Mouse (Mus musculus): Measurements from ENCODE around the gene Gen1.

Gen1 gene

GRCm38 (mm10) chr12:11222566-11222965 lies 43.0 kb downstream of the Gen1 start:
- no peak for DNase-seq

GRCm38 (mm10) chr12:11221524-11222330 lies 43.9 kb downstream of the Gen1 start:
- no peak for DNase-seq

DNA sequence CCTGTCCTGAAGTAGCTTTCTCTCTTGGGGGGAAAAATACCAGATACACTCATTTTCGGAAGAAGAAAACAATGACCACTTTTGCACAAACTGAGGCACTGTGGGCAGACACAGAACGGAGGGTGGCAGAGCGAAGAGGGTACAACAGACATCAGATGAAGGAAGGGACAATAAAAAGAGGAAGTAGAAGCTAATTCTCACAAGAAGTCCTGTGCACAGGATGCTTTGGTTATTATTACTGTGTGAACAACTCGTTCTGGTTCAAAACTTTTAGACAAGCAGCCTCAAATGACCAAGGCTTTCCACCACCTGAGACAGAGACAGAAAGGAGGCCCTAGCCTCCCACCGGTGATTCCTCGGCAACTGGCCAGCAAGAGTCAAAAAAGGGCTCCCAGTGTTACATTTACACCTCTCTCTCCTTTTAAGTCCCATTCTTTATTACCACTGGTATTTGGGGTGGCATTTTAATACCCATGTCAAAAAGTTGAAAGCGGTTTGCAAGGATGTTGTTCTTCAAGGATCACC lies 47.8 kb downstream of the Gen1 start:
- DNase-seq = no peak

GRCm38 (mm10) chr12:11216454-11216853 lies 49.1 kb downstream of the Gen1 start:
- no peak for DNase-seq

GRCm38 (mm10) chr12:11215555-11215954 lies 50.0 kb downstream of the Gen1 start:
- DNase-seq = no peak

- DNase-seq = no peak
Measured at GRCm38 (mm10) chr12:11214776-11215175, 50.8 kb downstream of the Gen1 start.

DNA sequence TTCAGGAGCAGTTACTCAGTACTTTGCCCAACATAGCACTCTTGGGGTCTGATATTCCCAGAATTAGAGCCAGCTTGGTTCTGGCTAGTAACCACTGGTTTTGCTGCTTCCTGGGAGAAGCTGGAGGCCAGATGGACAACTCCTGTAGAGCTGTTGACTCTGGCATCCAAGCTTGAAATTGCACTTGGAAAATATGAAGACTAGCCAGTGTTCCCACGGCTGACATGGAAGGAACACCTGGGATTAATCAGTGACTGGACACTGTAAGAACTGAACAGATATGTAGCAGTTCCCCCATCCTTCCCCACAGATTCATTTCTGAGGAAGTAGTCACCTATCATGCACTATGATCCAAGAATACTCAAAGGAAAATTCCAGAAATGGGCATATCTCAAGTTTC lies 52.7 kb downstream of the Gen1 start:
- no peak for DNase-seq

DNA sequence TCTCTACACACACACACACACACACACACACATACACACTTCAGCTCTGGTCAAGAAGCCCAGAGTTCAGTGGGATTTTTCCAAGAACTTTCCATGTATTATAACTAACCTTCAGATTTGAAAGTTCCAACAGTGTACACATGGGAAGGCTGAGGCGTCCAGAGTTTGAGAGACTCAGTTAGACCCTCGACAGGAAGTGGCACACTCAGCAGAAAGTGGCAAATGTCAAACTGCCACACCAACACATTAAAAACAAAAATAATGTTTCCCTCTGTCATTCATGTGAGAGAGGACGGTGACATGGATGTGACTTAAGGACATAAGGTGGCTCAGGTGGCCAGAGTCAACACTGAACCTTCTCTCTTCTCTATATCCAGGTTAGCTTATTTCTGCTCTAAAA lies 55.2 kb downstream of the Gen1 start:
- DNase-seq = no peak

DNA sequence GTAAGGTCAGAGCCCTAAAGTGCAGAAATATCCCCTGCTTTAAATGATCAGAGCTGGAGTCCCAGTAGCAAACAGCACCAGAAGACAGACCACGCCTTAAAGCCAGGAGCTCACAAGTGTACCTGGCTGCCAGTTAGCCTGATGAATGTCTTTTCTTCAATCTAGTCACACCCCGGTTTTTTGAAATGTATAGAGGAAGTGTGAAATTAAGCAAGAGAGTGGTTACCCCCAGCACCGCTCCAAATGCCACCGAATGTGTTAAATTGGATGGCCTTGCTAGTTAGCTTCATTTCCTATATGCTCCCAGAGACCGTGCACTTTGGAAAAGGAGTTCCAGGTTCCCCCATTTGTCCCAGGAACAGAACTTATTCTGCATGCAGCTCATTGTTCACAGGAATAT lies 56.0 kb downstream of the Gen1 start:
- no peak for DNase-seq

DNA sequence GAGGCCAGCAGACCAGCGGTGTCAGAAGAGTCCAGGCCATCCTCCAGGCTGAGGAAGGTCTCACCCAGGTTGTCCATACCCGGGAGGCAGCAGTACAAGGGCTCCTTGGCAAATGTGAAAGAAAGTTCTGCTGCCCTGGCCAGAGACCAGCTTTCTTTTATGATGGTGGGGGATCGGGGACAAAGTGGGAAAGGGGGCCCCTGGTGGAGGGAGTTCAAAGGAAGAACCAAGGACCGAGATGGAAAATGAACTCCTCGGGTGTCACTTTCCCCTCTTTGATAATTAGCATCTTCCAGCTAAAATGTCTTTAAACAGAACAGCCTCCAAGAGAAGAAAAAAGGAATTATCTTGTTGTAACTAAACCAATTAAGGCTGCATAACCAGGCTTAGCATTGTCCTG lies 56.7 kb downstream of the Gen1 start, which contains the start of gene Msgn1:
Gene Msgn1, minus strand, starts transcription at position 101 of the 400 bp plus-strand sequence.
- no peak for DNase-seq

- no peak for DNase-seq
Measured at GRCm38 (mm10) chr12:11206321-11206720, 59.3 kb downstream of the Gen1 start.

DNA sequence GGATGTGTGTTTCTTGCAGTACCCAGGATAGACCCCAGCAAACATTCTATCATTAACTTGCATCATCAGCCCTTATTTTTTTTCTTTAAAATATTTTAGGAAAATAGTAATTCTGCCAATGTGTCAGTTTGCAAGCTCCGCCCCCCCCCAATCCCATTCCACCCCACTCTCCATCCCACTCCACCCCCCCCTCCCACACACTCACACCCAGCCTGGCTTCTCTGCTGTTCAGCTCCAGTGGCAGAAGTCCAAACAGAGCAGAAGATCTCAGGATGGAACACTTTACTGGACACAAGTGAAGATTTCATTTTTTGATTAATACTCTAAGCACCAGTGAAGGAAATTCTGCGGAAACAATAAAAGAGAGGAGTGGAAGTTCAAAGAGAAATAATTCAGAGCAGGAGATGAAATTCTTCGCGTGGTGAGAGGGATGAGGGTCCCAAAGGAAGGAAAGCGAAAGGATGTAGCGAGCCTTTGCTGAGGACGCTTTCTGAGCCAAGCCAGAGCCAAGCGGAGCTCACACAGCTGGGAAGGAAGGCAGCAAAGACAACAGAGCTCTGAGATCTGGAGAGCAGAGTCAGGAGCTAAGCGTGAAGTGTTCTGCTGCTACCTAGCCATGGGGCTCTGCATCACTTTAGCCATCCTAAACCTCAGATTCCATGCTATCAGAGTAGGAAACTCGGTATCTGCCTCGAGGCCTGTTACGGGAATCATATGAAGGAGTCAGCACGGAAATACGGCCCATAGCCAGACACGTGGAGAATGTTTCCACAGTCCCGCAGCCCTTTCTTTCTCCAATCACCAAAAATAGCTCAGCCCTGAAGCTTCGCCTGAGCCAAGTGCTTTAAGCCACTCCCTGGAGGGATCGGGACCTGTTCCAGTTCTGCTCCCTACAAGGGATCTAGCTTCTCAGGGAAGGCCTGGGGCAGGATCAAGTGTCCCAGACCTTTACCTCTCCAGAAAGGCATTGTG lies 61.6 kb downstream of the Gen1 start:
- peak; percentile 31 for DNase-seq

GRCm38 (mm10) chr12:11202476-11202875 lies 63.1 kb downstream of the Gen1 start:
- DNase-seq = no peak

DNA sequence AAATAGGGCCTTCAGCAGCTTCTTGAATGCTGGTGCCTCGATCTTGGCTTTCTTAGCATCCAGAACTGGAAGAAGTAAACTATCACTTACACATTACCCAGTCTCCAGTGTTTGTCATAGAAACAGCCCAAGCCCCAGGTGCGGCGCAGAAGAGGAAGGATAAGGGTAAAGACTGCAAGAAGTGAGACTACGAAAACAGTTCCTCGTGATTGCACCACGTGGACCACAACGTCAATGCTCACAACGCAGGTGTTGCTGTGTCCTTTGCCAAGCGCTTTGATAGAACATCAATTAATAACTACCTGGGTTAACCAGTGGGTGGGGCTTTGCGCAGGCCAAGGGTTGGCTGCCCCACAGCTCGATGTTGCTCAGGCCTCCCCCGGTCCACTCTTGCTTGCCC lies 64.9 kb downstream of the Gen1 start:
- DNase-seq = no peak

- DNase-seq = no peak
Measured at GRCm38 (mm10) chr12:11198551-11198950, 67.0 kb downstream of the Gen1 start.

GRCm38 (mm10) chr12:11198026-11198425 lies 67.6 kb downstream of the Gen1 start:
- DNase-seq = no peak

DNA sequence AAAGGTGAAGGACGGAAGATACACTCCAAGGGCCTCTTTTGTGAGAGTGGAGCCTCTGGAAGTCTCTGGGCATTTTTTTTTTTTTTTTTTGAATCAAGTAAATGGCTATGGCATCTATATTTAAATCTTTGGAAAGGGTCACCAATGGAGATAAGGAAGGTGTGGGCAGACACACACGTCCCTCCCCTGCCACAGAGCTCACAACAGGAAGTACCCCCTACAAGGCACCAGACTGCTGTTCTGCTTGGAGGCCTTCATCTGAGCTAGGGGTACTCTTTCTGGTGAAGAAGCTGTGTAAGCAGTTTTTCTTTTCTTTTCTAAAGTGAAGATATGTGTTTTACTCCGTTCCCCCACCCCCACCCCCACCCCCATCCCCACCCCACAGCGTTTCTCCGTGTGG lies 68.8 kb downstream of the Gen1 start:
- DNase-seq = no peak

DNA sequence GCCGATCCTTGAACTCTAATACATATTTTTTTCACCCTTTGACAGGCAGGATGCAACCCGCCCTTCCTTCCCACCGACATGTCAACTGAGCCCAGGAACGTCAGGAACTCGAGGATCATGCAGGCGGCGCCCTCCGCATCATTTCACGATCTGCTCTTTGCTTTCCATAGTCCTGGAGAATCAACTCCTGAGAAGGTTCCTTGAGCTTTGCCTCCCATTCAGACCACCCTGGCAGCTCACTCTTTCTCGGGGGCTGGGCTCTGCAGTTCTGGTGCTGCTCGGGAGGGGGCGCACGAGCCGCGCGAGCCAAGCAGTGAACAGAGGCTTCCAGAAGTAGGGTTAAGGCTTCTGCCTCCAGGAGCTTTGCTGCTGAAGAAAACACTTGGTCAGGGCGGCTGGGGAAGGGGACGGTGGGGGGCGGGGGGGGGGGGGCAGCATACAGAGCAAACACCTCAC lies 69.4 kb downstream of the Gen1 start:
- peak; percentile 10 for DNase-seq

DNA sequence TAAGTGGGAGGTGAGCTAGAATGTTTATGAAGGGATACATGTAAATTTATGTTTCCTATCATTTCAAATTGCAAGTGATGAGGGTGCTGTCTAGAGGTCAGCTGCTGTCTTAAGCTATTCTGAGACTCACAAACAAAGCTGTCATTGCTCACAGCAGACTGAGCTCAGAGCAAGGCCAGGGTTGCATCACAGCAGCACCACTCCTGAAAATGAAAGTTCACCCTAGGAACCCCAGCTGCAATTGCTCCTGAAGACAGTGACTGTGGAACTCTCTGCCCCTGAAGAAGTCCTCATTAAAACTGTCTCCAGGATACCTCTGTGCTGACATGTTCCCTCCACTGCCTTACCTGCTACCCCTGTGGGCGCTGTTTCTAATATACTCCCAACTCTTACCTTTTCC lies 70.6 kb downstream of the Gen1 start:
- DNase-seq = no peak

Measured in cerebellum, adult 9-11 months (tissue).